Mouse (Mus musculus): ENCODE measurements around the gene Hdhd5.

DNA sequence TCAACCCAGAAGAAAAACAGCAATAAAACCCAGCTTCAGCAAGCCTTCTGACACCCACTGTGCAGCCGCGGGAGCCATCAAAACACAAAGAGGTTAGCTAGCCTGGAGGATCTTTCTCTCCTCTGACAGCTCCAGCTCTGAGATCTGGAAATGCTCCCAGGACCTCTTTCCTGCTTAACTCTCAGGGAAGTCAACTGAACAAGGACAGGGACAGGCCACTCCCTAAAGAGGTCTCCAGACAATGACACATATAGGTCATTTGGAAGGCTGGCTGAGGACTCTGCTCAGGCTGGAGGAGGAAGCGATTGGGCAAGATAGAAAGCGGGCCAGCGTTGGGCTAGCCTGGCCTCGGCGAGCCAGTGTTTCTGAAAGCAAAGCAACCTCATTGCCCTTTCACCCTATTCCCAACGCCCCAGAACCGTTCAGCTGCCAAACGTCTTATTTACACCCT lies 8.7 kb upstream of the Hdhd5 start:
- TF ChIP-seq CTCF (IDR thresholded peaks at IDR 0.05; ENCODE audit: low read depth) (no peak), EP300 (IDR thresholded peaks at IDR 0.05; ENCODE audit: low read depth) (no peak)
